Mouse (Mus musculus) lung, embryonic 14.5 days (tissue): ENCODE measurements around the gene Atg9a. TPM values are rescaled to one million over a fixed set of nuclear protein-coding genes. Genes with fewer than 3 reads are reported as not detected.
A peak's percentile ranks its signal among the peaks of the same experiment; 100 is the strongest.
"Not testable (repeated sequence)": the region's sequence is repeated elsewhere in the genome, so short reads cannot be mapped to it uniquely, and the experiment has no call there.

Source experiments
- ATAC-seq: fragments of 200-750 bp; cut with Nextera tagmentation; 2 replicates; pipeline ENCODE4 v1.8.0; 2017; ENCODE audit warnings: mild to moderate bottlenecking, moderate TSS enrichment, moderate library complexity; ENCODE audit not compliant: insufficient read depth
- DNase-seq: peaks from one replicate; pipeline ENCODE4 v3.0.0-alpha.2; 2015
- H3K27ac ChIP-seq: fragments of 300-500 bp; sonication (generic); 2 replicates; pipeline ENCODE4 v1.5.1; 2014; ENCODE audit warnings: low read depth, mild to moderate bottlenecking, moderate library complexity
- H3K27me3 ChIP-seq: fragments of 300-500 bp; sonication (generic); 2 replicates; pipeline ENCODE4 v1.6.1; 2014; ENCODE audit warnings: low read length, control low read depth; ENCODE audit not compliant: insufficient read depth
- H3K36me3 ChIP-seq: fragments of 300-500 bp; sonication (generic); 2 replicates; pipeline ENCODE4 v1.6.1; 2014; ENCODE audit warnings: control low read depth; ENCODE audit not compliant: insufficient read depth
- H3K4me1 ChIP-seq: fragments of 300-500 bp; sonication (generic); 2 replicates; pipeline ENCODE4 v1.6.1; 2014; ENCODE audit warnings: antibody characterized with exemption, control low read depth; ENCODE audit not compliant: insufficient read depth
- H3K4me2 ChIP-seq: fragments of 300-500 bp; sonication (generic); 2 replicates; pipeline ENCODE4 v1.6.1; 2014; ENCODE audit warnings: mild to moderate bottlenecking
- H3K4me3 ChIP-seq: fragments of 300-500 bp; sonication (generic); 2 replicates; pipeline ENCODE4 v1.5.1; 2014; ENCODE audit warnings: low read depth, low read length
- H3K9ac ChIP-seq: fragments of 300-500 bp; sonication (generic); 2 replicates; pipeline ENCODE4 v1.6.1; 2014
- H3K9me3 ChIP-seq: fragments of 300-500 bp; sonication (generic); 2 replicates; pipeline ENCODE4 v1.6.1; 2016; ENCODE audit warnings: low read depth, low read length, control low read depth
- CTCF ChIP-seq: IDR thresholded peaks from 2 replicates; pipeline ENCODE4 v1.5.1; 2016; ENCODE audit warnings: antibody characterized with exemption, low read depth
- whole genome bisulfite sequencing: fragments of 180-500 bp; shearing (Covaris S2); extraction: QIAGEN DNeasy Blood & Tissue Kit; methylation state at CpG from one replicate; pipeline ENCODE4 v1.1.7; 2014; 5-methylcytosine and 5-hydroxymethylcytosine counted together
- polyA plus RNA-seq: library from polyadenylated mRNA; unstranded; fragments of >200 nt; fragmentation: Nextera tagmentation; extraction: Ambion mirVana; gene quantifications from 2 replicates; pipeline ENCODE4 v1.2.1, GENCODE M21; 2014

Gene Atg9a
- polyA plus RNA-seq, result 25.2 and 27.5 TPM in 2 replicates

GRCm38 (mm10) chr1:75191622-75192402 lies at the start of gene Atg9a, which contains the start of gene Ankzf1:
TSS of gene Atg9a (minus strand) at chr1:75192196.
TSS of gene Ankzf1 (plus strand) at chr1:75192151.
- Histone ChIP-seq H3K4me1 (peaks cover 16% of the 10 kb centered on the region), H3K36me3 (peaks cover 27% of the 10 kb centered on the region), H3K27ac (peak within 1 kb of the TSS; percentile 96), H3K4me3 (peak within 1 kb of the TSS; percentile 67), H3K27me3 (no peaks in the 10 kb centered on the region), H3K4me2 (peak within 1 kb of the TSS; percentile 92), H3K9ac (peak within 1 kb of the TSS; percentile 85), H3K9me3 (no peaks in the 10 kb centered on the region)
- WGBS, result under 1% methylated on average over 55 of the region's 56 CpGs
- TF ChIP-seq CTCF, result no peak
- ATAC-seq (peak; percentile 99), DNase-seq (peak; percentile 98)

GRCm38 (mm10) chr1:75239591-75239990 lies 47.6 kb upstream of the Atg9a start:
- WGBS, result 80% methylated on average over 10 of the region's 10 CpGs
- no peak for DNase-seq
- TF ChIP-seq CTCF, result no peak
- H3K4me2 ChIP-seq, result no peak overlapping the region
- H3K4me3 ChIP-seq, result no peak overlapping the region
- H3K27ac ChIP-seq, result no peak overlapping the region
- no peak overlapping the region for H3K9ac ChIP-seq
- no peaks in the 10 kb centered on the region for H3K9me3 ChIP-seq
- H3K27me3 ChIP-seq, result no peaks in the 10 kb centered on the region
- peaks cover 4% of the 10 kb centered on the region; the same call in 1 of the 2 replicates for H3K4me1 ChIP-seq
- ATAC-seq, result no peak
- H3K36me3 ChIP-seq, result peaks cover 21% of the 10 kb centered on the region

- ATAC-seq (peak; percentile 94), DNase-seq (peak; percentile 88)
- WGBS, result under 1% methylated on average over 64 of the region's 64 CpGs
- H3K4me3 ChIP-seq, result peak within 1 kb of the TSS; percentile 68
- no peak for TF ChIP-seq CTCF
- H3K27me3 ChIP-seq, result no peaks in the 10 kb centered on the region
- peaks cover 7% of the 10 kb centered on the region; the same call in 1 of the 2 replicates for H3K36me3 ChIP-seq
- H3K9me3 ChIP-seq, result no peaks in the 10 kb centered on the region
- H3K4me2 ChIP-seq, result peak within 1 kb of the TSS; percentile 92
- H3K4me1 ChIP-seq, result peaks cover 4% of the 10 kb centered on the region; the same call in 1 of the 2 replicates
- H3K9ac ChIP-seq, result peak within 1 kb of the TSS; percentile 74
- H3K27ac ChIP-seq, result peak within 1 kb of the TSS; percentile 89
Measured at GRCm38 (mm10) chr1:75236117-75237050, 44.4 kb upstream of the Atg9a start, which contains the start of gene Dnajb2. TSS of gene Dnajb2 (plus strand) at chr1:75236406.

GRCm38 (mm10) chr1:75234606-75235005 lies 42.6 kb upstream of the Atg9a start:
- Histone ChIP-seq H3K4me2 (no peak overlapping the region), H3K4me3 (no peak overlapping the region), H3K27me3 (no peaks in the 10 kb centered on the region), H3K9ac (no peak overlapping the region), H3K4me1 (peaks cover 4% of the 10 kb centered on the region; the same call in 1 of the 2 replicates), H3K27ac (no peak overlapping the region), H3K36me3 (no peaks in the 10 kb centered on the region), H3K9me3 (no peaks in the 10 kb centered on the region)
- WGBS, result 2% methylated on average over 8 of the region's 8 CpGs
- DNase-seq (peak; percentile 75), ATAC-seq (peak; percentile 28; the same call in 1 of the 2 replicates)
- peak; percentile 71 for TF ChIP-seq CTCF

- H3K4me1 ChIP-seq, H3K36me3 ChIP-seq, DNase-seq, H3K27me3 ChIP-seq, H3K9ac ChIP-seq, H3K9me3 ChIP-seq, ATAC-seq, H3K4me2 ChIP-seq, H3K4me3 ChIP-seq, H3K27ac ChIP-seq: not testable (repeated sequence)
- WGBS, result 65% methylated on average over 4 of the region's 4 CpGs
Measured at GRCm38 (mm10) chr1:75232489-75232888, 40.5 kb upstream of the Atg9a start.

- H3K9ac ChIP-seq, result no peak within 1 kb of the TSS
- WGBS, result 71% methylated on average over 5 of the region's 5 CpGs
- no peaks in the 10 kb centered on the region for H3K36me3 ChIP-seq
- DNase-seq (no peak), ATAC-seq (no peak)
- H3K9me3 ChIP-seq, result no peaks in the 10 kb centered on the region
- no peak within 1 kb of the TSS for H3K4me2 ChIP-seq
- H3K4me3 ChIP-seq, result no peak within 1 kb of the TSS
- no peak within 1 kb of the TSS for H3K27ac ChIP-seq
- no peaks in the 10 kb centered on the region for H3K4me1 ChIP-seq
- TF ChIP-seq CTCF, result no peak
- H3K27me3 ChIP-seq, result no peaks in the 10 kb centered on the region
Measured at GRCm38 (mm10) chr1:75231664-75232152, 39.7 kb upstream of the Atg9a start, which contains the start of gene A630095N17Rik. TSS of gene A630095N17Rik (minus strand) at chr1:75232102.
